Mouse (Mus musculus): ENCODE data around the gene Caskin1. TPM values are rescaled to one million over a fixed set of nuclear protein-coding genes. Genes with fewer than 3 reads are reported as not detected.

Gene Caskin1
- polyA plus RNA-seq, 2 experiments, result 3.1 to 18.1 TPM

- Histone ChIP-seq H3K4me3 (replicated peaks; ENCODE audit: low read length) (peak overlapping the region; percentile 69), H3K4me2 (replicated peaks; ENCODE audit: low read depth, low read length, severe bottlenecking) (peak overlapping the region; percentile 85), H3K9me3 (ENCODE audit: control insufficient read depth, low read length) (no peaks in the 10 kb centered on the region), H3K9ac (ENCODE audit: low read depth, low read length, severe bottlenecking) (peak overlapping the region; percentile 78), H3K27ac (replicated peaks; ENCODE audit: low read depth, low read length) (peak overlapping the region; percentile 95), H3K27me3 (ENCODE audit: control insufficient read depth, insufficient read depth, low read length) (no peaks in the 10 kb centered on the region), H3K4me1 (ENCODE audit: control insufficient read depth, insufficient read depth, low read length) (peaks cover 19% of the 10 kb centered on the region), H3K36me3 (ENCODE audit: control insufficient read depth, insufficient read depth, low read length) (no peaks in the 10 kb centered on the region)
- DNase-seq (ENCODE audit: low spot score) (peak; percentile 66), ATAC-seq (ENCODE audit: low FRiP score, low read depth) (peak; percentile 52)
- TF ChIP-seq POLR2A (IDR thresholded peaks at IDR 0.05; ENCODE audit: borderline replicate concordance, extremely low read depth, insufficient read depth, insufficient read length), result no peak
- WGBS, result under 1% methylated on average over 42 of the region's 44 CpGs
These were observed 62.1 kb downstream of the Caskin1 start for GRCm38 (mm10) chr17:24550416-24551049.

DNA sequence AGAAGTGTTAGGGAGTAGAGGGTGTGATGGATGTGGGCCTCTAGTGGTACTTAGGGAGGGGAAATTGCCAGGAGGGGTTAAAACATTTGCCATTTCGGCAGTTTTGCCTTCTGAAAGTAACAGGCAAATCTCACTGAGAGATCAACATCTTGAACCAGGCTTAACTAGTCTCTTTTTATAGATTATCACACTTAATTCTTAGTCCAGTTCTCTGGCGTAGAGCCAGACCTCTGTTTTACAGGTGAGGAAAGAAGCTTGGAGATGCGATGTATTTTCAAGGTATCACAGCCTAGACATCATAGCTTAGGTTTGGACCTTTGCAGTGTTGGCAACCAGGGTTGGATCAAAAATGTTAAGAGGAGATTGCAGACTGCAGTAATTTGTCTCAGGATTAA is 62.6 kb downstream of the Caskin1 start:
- Histone ChIP-seq H3K4me1 (ENCODE audit: control insufficient read depth, insufficient read depth, low read length) (peaks cover 19% of the 10 kb centered on the region), H3K36me3 (ENCODE audit: control insufficient read depth, insufficient read depth, low read length) (peaks cover 3% of the 10 kb centered on the region; the same call in 1 of the 2 replicates), H3K4me2 (replicated peaks; ENCODE audit: low read depth, low read length, severe bottlenecking) (peak overlapping the region; percentile 85), H3K27ac (replicated peaks; ENCODE audit: low read depth, low read length) (peak overlapping the region; percentile 95), H3K9me3 (ENCODE audit: control insufficient read depth, low read length) (no peaks in the 10 kb centered on the region), H3K9ac (ENCODE audit: low read depth, low read length, severe bottlenecking) (peak overlapping the region; percentile 78), H3K4me3 (replicated peaks; ENCODE audit: low read length) (peak overlapping the region; percentile 69), H3K27me3 (ENCODE audit: control insufficient read depth, insufficient read depth, low read length) (no peaks in the 10 kb centered on the region)
- no peak for ATAC-seq (ENCODE audit: low FRiP score, low read depth)
- WGBS, result 22% methylated on average over 3 of the region's 3 CpGs
- TF ChIP-seq POLR2A (IDR thresholded peaks at IDR 0.05; ENCODE audit: borderline replicate concordance, extremely low read depth, insufficient read depth, insufficient read length), result no peak
- DNase-seq (ENCODE audit: low spot score), result no peak

- Histone ChIP-seq H3K4me3 (replicated peaks; ENCODE audit: low read length) (no peak overlapping the region), H3K27me3 (ENCODE audit: control insufficient read depth, insufficient read depth, low read length) (no peaks in the 10 kb centered on the region), H3K4me1 (ENCODE audit: control insufficient read depth, insufficient read depth, low read length) (peaks cover 23% of the 10 kb centered on the region), H3K36me3 (ENCODE audit: control insufficient read depth, insufficient read depth, low read length) (peaks cover 10% of the 10 kb centered on the region; the same call in 1 of the 2 replicates), H3K9ac (ENCODE audit: low read depth, low read length, severe bottlenecking) (no peak overlapping the region), H3K27ac (replicated peaks; ENCODE audit: low read depth, low read length) (0 out of 2 replicates have a peak overlapping the region, but pooled peaks have one; percentile 86), H3K4me2 (replicated peaks; ENCODE audit: low read depth, low read length, severe bottlenecking) (no peak overlapping the region), H3K9me3 (ENCODE audit: control insufficient read depth, low read length) (no peaks in the 10 kb centered on the region)
- ATAC-seq (ENCODE audit: low FRiP score, low read depth), result 0 out of 2 replicates have a peak, but pooled peaks have one; percentile 14
- 76% methylated on average over 7 of the region's 7 CpGs for WGBS
- no peak for DNase-seq (ENCODE audit: low spot score)
- no peak for TF ChIP-seq POLR2A (IDR thresholded peaks at IDR 0.05; ENCODE audit: borderline replicate concordance, extremely low read depth, insufficient read depth, insufficient read length)
These were observed 68.7 kb downstream of the Caskin1 start for GRCm38 (mm10) chr17:24557091-24557490.

Other genes with a start within 250 kb of the Caskin1 start
- 35.4 and 36.6 TPM in 2 replicates for gene Ccnf, start 237.1 kb upstream of the Caskin1 start, polyA plus RNA-seq (2012; rRNA removed)
- gene Ccnf, start 237.1 kb upstream of the Caskin1 start, polyA plus RNA-seq (2014; fragmentation: Nextera tagmentation; extraction: Ambion mirVana), result 41.8 and 49.9 TPM in 2 replicates
- 0.05 and 0.12 TPM in 2 replicates for gene Abca17, start 137.5 kb upstream of the Caskin1 start, polyA plus RNA-seq (2012; rRNA removed)
- gene Abca17, start 137.5 kb upstream of the Caskin1 start, polyA plus RNA-seq (2014; fragmentation: Nextera tagmentation; extraction: Ambion mirVana), result 0.14 TPM in 1 of 2 replicates, not detected in the other
- gene Abca3, start 136.7 kb upstream of the Caskin1 start, polyA plus RNA-seq (2012; rRNA removed), result 12.4 and 15.5 TPM in 2 replicates
- gene Abca3, start 136.7 kb upstream of the Caskin1 start, polyA plus RNA-seq (2014; fragmentation: Nextera tagmentation; extraction: Ambion mirVana), result 9.0 and 10.6 TPM in 2 replicates
- 333 and 363 TPM in 2 replicates for gene Rnps1, start 74.0 kb upstream of the Caskin1 start, polyA plus RNA-seq (2012; rRNA removed)
- gene Rnps1, start 74.0 kb upstream of the Caskin1 start, polyA plus RNA-seq (2014; fragmentation: Nextera tagmentation; extraction: Ambion mirVana), result 236 and 254 TPM in 2 replicates
- gene Eci1, start 62.0 kb upstream of the Caskin1 start, polyA plus RNA-seq (2012; rRNA removed), result 48.5 and 51.0 TPM in 2 replicates
- 51.7 and 64.3 TPM in 2 replicates for gene Eci1, start 62.0 kb upstream of the Caskin1 start, polyA plus RNA-seq (2014; fragmentation: Nextera tagmentation; extraction: Ambion mirVana)
- 18.0 and 20.7 TPM in 2 replicates for gene Dnase1l2, start 45.5 kb upstream of the Caskin1 start, polyA plus RNA-seq (2012; rRNA removed)
- 3.3 and 3.5 TPM in 2 replicates for gene Dnase1l2, start 45.5 kb upstream of the Caskin1 start, polyA plus RNA-seq (2014; fragmentation: Nextera tagmentation; extraction: Ambion mirVana)
- 80.6 and 95.0 TPM in 2 replicates for gene E4f1, start 18.3 kb upstream of the Caskin1 start, polyA plus RNA-seq (2012; rRNA removed)
- 16.6 and 19.3 TPM in 2 replicates for gene E4f1, start 18.3 kb upstream of the Caskin1 start, polyA plus RNA-seq (2014; fragmentation: Nextera tagmentation; extraction: Ambion mirVana)
- 37.6 and 49.6 TPM in 2 replicates for gene Pgp, start 18.2 kb upstream of the Caskin1 start, polyA plus RNA-seq (2012; rRNA removed)
- gene Pgp, start 18.2 kb upstream of the Caskin1 start, polyA plus RNA-seq (2014; fragmentation: Nextera tagmentation; extraction: Ambion mirVana), result 52.9 TPM in 2 replicates
- gene Bricd5, start 14.7 kb upstream of the Caskin1 start, polyA plus RNA-seq (2012; rRNA removed), result 0.86 and 0.89 TPM in 2 replicates
- gene Bricd5, start 14.7 kb upstream of the Caskin1 start, polyA plus RNA-seq (2014; fragmentation: Nextera tagmentation; extraction: Ambion mirVana), result not detected in 2 replicates
- 46.3 and 54.9 TPM in 2 replicates for gene Mlst8, start 9.5 kb upstream of the Caskin1 start, polyA plus RNA-seq (2012; rRNA removed)
- 27.8 and 29.3 TPM in 2 replicates for gene Mlst8, start 9.5 kb upstream of the Caskin1 start, polyA plus RNA-seq (2014; fragmentation: Nextera tagmentation; extraction: Ambion mirVana)
- gene Traf7, start 39.3 kb downstream of the Caskin1 start, polyA plus RNA-seq (2012; rRNA removed), result 308 and 376 TPM in 2 replicates
- gene Traf7, start 39.3 kb downstream of the Caskin1 start, polyA plus RNA-seq (2014; fragmentation: Nextera tagmentation; extraction: Ambion mirVana), result 81.3 and 91.0 TPM in 2 replicates
- 2.0 and 3.0 TPM in 2 replicates for gene Rab26, start 45.6 kb downstream of the Caskin1 start, polyA plus RNA-seq (2012; rRNA removed)
- 4.1 and 6.1 TPM in 2 replicates for gene Rab26, start 45.6 kb downstream of the Caskin1 start, polyA plus RNA-seq (2014; fragmentation: Nextera tagmentation; extraction: Ambion mirVana)
- gene Pkd1, start 61.2 kb downstream of the Caskin1 start, polyA plus RNA-seq (2012; rRNA removed), result 73.6 and 106 TPM in 2 replicates
- 49.1 and 50.5 TPM in 2 replicates for gene Pkd1, start 61.2 kb downstream of the Caskin1 start, polyA plus RNA-seq (2014; fragmentation: Nextera tagmentation; extraction: Ambion mirVana)
- gene Tsc2, start 144.0 kb downstream of the Caskin1 start, polyA plus RNA-seq (2012; rRNA removed), result 162 and 199 TPM in 2 replicates
- gene Tsc2, start 144.0 kb downstream of the Caskin1 start, polyA plus RNA-seq (2014; fragmentation: Nextera tagmentation; extraction: Ambion mirVana), result 62.9 and 70.6 TPM in 2 replicates
- 28.5 and 30.0 TPM in 2 replicates for gene Nthl1, start 144.1 kb downstream of the Caskin1 start, polyA plus RNA-seq (2012; rRNA removed)
- 17.8 and 21.5 TPM in 2 replicates for gene Nthl1, start 144.1 kb downstream of the Caskin1 start, polyA plus RNA-seq (2014; fragmentation: Nextera tagmentation; extraction: Ambion mirVana)
- gene Slc9a3r2, start 161.7 kb downstream of the Caskin1 start, polyA plus RNA-seq (2012; rRNA removed), result 56.2 and 65.0 TPM in 2 replicates
- gene Slc9a3r2, start 161.7 kb downstream of the Caskin1 start, polyA plus RNA-seq (2014; fragmentation: Nextera tagmentation; extraction: Ambion mirVana), result 60.1 and 71.5 TPM in 2 replicates
- 0.47 and 0.58 TPM in 2 replicates for gene Npw, start 169.9 kb downstream of the Caskin1 start, polyA plus RNA-seq (2012; rRNA removed)
- 0.33 and 0.41 TPM in 2 replicates for gene Npw, start 169.9 kb downstream of the Caskin1 start, polyA plus RNA-seq (2014; fragmentation: Nextera tagmentation; extraction: Ambion mirVana)
- 91.4 and 112 TPM in 2 replicates for gene Zfp598, start 181.1 kb downstream of the Caskin1 start, polyA plus RNA-seq (2012; rRNA removed)
- 29.9 and 31.8 TPM in 2 replicates for gene Zfp598, start 181.1 kb downstream of the Caskin1 start, polyA plus RNA-seq (2014; fragmentation: Nextera tagmentation; extraction: Ambion mirVana)
- gene Syngr3, start 201.4 kb downstream of the Caskin1 start, polyA plus RNA-seq (2012; rRNA removed), result 2.6 and 3.0 TPM in 2 replicates
- 3.1 and 4.9 TPM in 2 replicates for gene Syngr3, start 201.4 kb downstream of the Caskin1 start, polyA plus RNA-seq (2014; fragmentation: Nextera tagmentation; extraction: Ambion mirVana)
- gene Gfer, start 207.6 kb downstream of the Caskin1 start, polyA plus RNA-seq (2012; rRNA removed), result 27.3 and 34.2 TPM in 2 replicates
- 38.6 and 39.5 TPM in 2 replicates for gene Gfer, start 207.6 kb downstream of the Caskin1 start, polyA plus RNA-seq (2014; fragmentation: Nextera tagmentation; extraction: Ambion mirVana)
- gene Noxo1, start 207.6 kb downstream of the Caskin1 start, polyA plus RNA-seq (2012; rRNA removed), result 9.2 and 11.9 TPM in 2 replicates
- gene Noxo1, start 207.6 kb downstream of the Caskin1 start, polyA plus RNA-seq (2014; fragmentation: Nextera tagmentation; extraction: Ambion mirVana), result 3.8 and 4.5 TPM in 2 replicates
- 62.1 and 72.1 TPM in 2 replicates for gene Tbl3, start 219.1 kb downstream of the Caskin1 start, polyA plus RNA-seq (2012; rRNA removed)
- gene Tbl3, start 219.1 kb downstream of the Caskin1 start, polyA plus RNA-seq (2014; fragmentation: Nextera tagmentation; extraction: Ambion mirVana), result 62.8 and 73.9 TPM in 2 replicates
- gene Rnf151, start 229.5 kb downstream of the Caskin1 start, polyA plus RNA-seq (2012; rRNA removed), result 0.85 and 0.98 TPM in 2 replicates
- 0.19 and 0.40 TPM in 2 replicates for gene Rnf151, start 229.5 kb downstream of the Caskin1 start, polyA plus RNA-seq (2014; fragmentation: Nextera tagmentation; extraction: Ambion mirVana)
- gene Rps2, start 229.5 kb downstream of the Caskin1 start, polyA plus RNA-seq (2012; rRNA removed), result 2,709 and 3,185 TPM in 2 replicates
- 1,651 and 1,722 TPM in 2 replicates for gene Rps2, start 229.5 kb downstream of the Caskin1 start, polyA plus RNA-seq (2014; fragmentation: Nextera tagmentation; extraction: Ambion mirVana)
- gene Ndufb10, start 235.9 kb downstream of the Caskin1 start, polyA plus RNA-seq (2012; rRNA removed), result 178 and 192 TPM in 2 replicates
- gene Ndufb10, start 235.9 kb downstream of the Caskin1 start, polyA plus RNA-seq (2014; fragmentation: Nextera tagmentation; extraction: Ambion mirVana), result 235 and 237 TPM in 2 replicates
- gene Rpl3l, start 239.2 kb downstream of the Caskin1 start, polyA plus RNA-seq (2012; rRNA removed), result not detected in 2 replicates
- gene Rpl3l, start 239.2 kb downstream of the Caskin1 start, polyA plus RNA-seq (2014; fragmentation: Nextera tagmentation; extraction: Ambion mirVana), result 0.19 TPM in 1 of 2 replicates, not detected in the other
- 36.2 and 44.1 TPM in 2 replicates for gene Msrb1, start 248.0 kb downstream of the Caskin1 start, polyA plus RNA-seq (2012; rRNA removed)
- gene Msrb1, start 248.0 kb downstream of the Caskin1 start, polyA plus RNA-seq (2014; fragmentation: Nextera tagmentation; extraction: Ambion mirVana), result 29.8 and 29.9 TPM in 2 replicates